Mouse (Mus musculus) forebrain, embryonic 14.5 days (tissue): ENCODE measurements at regions not wholly inside any gene's neighbourhood (a gene's known extent, or its start where the extent isn't known, plus 50 kb on each side); places are given as distances from the start of the nearest gene placed in this dataset.
"Not testable (repeated sequence)": the region's sequence is repeated elsewhere in the genome, so short reads cannot be mapped to it uniquely, and the experiment has no call there.

Experiments used
- ATAC-seq: fragments of 200-750 bp; cut with Nextera tagmentation; 2 replicates; pipeline ENCODE4 v1.8.0; 2017; ENCODE audit warnings: mild to moderate bottlenecking, moderate library complexity
- DNase-seq: peaks from one replicate; pipeline ENCODE4 v3.0.0-alpha.2; 2015; ENCODE audit warnings: low spot score
- H3K27ac ChIP-seq: fragments of 300-500 bp; sonication (generic); 2 replicates; pipeline ENCODE4 v1.5.1; 2014; ENCODE audit warnings: low read depth, mild to moderate bottlenecking, control low read depth, low read length, moderate library complexity
- H3K27me3 ChIP-seq: fragments of 300-500 bp; sonication (generic); replicated peaks from 2 replicates; pipeline ENCODE4 v1.6.1; 2014; ENCODE audit warnings: low read length, control low read depth, mixed read lengths; ENCODE audit not compliant: control insufficient read depth, insufficient read depth
- H3K36me3 ChIP-seq: fragments of 300-500 bp; sonication (generic); 2 replicates; pipeline ENCODE4 v1.6.1; 2014; ENCODE audit warnings: low read length, control low read depth; ENCODE audit not compliant: control insufficient read depth, insufficient read depth
- H3K4me1 ChIP-seq: fragments of 300-500 bp; sonication (generic); 2 replicates; pipeline ENCODE4 v1.6.1; 2014; ENCODE audit warnings: antibody characterized with exemption, low read length, control low read depth; ENCODE audit not compliant: control insufficient read depth, insufficient read depth
- H3K4me2 ChIP-seq: fragments of 300-500 bp; sonication (generic); 2 replicates; pipeline ENCODE4 v1.6.1; 2014; ENCODE audit warnings: mild to moderate bottlenecking, control low read depth, low read length
- H3K4me3 ChIP-seq: fragments of 300-500 bp; sonication (generic); 2 replicates; pipeline ENCODE4 v1.5.1; 2014; ENCODE audit warnings: low read depth, low read length, control low read depth
- H3K9ac ChIP-seq: fragments of 300-500 bp; sonication (generic); 2 replicates; pipeline ENCODE4 v1.6.1; 2014; ENCODE audit warnings: mild to moderate bottlenecking, low read length, control low read depth, moderate library complexity
- H3K9me3 ChIP-seq: fragments of 300-500 bp; sonication (generic); replicated peaks from 2 replicates; pipeline ENCODE4 v1.6.1; 2016; ENCODE audit warnings: low read length, control low read depth, mixed read lengths; ENCODE audit not compliant: control insufficient read depth
- WGBS: fragments of 180-500 bp; shearing (Covaris S2); extraction: QIAGEN DNeasy Blood & Tissue Kit; methylation state at CpG from one replicate; pipeline ENCODE4 v1.1.7; 2014; 5-methylcytosine and 5-hydroxymethylcytosine counted together

DNA sequence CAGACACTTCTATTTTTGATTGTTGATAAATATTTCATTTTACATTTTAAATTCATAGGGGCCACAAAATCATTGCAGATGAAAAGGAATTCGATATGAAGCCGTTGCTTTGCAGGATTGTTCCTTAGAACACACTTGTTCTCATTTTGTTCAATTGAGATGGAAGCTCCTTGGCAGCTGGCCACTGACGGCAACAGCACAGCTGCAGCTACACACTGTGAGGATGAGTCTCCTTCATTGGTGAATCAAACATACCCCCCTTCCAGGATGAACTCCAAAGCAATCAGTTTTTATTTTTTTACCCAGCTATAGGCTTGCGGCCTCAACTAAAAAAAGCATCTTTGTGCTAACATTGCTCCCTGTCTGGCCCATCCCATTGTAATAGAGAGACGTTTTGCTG is 475.1 kb downstream of the Tbl1xr1 start:
- 75% methylated on average over 5 of the region's 5 CpGs for WGBS

DNA sequence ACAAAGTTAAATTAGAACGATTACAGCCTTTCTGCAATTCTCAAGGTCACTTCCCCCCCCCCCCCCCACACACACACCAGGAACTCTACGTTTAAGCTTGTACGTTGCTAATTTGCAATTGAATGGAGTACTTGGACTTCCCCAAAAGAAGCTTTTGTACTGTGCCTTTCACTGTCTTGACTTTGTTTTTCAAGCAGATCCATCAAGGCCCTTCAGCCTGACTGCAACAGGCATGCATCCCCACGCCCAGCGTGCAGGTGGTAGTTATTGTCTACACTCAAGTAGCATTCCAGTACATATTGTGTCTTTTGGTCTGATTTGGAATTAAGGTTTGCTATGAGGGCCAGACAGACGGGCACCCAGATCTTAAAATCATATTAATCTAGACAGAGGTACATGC is 483.1 kb downstream of the Tbl1xr1 start:
- H3K9me3 ChIP-seq = no peaks in the 10 kb centered on the region
- no peaks in the 10 kb centered on the region for H3K36me3 ChIP-seq
- DNase-seq (no peak), ATAC-seq (no peak)
- no peak overlapping the region for H3K4me3 ChIP-seq
- H3K27me3 ChIP-seq = no peaks in the 10 kb centered on the region
- no peak overlapping the region for H3K27ac ChIP-seq
- H3K9ac ChIP-seq = no peak overlapping the region
- 59% methylated on average over 6 of the region's 6 CpGs for WGBS
- H3K4me2 ChIP-seq = no peak overlapping the region
- H3K4me1 ChIP-seq = no peaks in the 10 kb centered on the region

More for the DNA sequence above, 475.1 kb downstream of the Tbl1xr1 start:
- H3K4me3 ChIP-seq = no peak overlapping the region
- DNase-seq (peak; percentile 64), ATAC-seq (peak; percentile 54; the same call in 1 of the 2 replicates)
- no peak overlapping the region for H3K27ac ChIP-seq
- no peak overlapping the region for H3K4me2 ChIP-seq
- H3K9ac ChIP-seq = no peak overlapping the region
- H3K9me3 ChIP-seq = no peaks in the 10 kb centered on the region
- H3K36me3 ChIP-seq = no peaks in the 10 kb centered on the region
- no peaks in the 10 kb centered on the region for H3K4me1 ChIP-seq
- H3K27me3 ChIP-seq = no peaks in the 10 kb centered on the region

DNA sequence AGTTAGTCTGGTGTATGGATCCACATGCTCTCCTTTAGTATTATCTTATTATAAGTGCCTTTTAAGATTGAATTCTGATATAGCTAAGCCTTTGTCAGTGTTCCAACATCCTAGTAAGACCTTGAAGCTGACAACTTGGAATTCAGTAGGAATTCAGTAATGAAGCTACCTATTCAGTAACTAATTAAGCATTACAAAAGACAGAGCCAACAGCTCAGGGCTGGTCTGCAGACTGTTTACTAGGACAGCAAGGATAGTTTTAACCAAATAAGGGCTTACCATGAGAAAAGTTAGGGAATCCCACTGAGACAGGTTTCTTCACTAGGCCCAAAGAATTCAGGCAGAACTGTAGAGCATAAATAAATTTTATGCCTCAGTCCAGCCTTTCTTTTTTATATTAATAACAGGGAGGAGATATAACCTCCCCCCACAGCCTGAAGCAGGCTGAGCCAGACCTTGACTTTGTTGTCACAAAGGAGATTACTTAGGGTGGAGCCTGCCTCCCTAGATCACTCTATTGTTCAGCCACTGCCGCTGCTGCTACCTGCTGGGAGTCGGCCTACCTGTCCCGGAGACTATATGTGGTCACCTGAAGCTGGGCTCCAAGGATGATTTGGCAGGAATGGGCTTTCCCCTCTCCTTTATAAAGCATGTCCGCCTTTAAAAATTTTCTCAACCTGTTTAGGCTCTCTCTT is 484.2 kb downstream of the Tbl1xr1 start:
- not testable (repeated sequence) for DNase-seq, H3K4me2 ChIP-seq, H3K36me3 ChIP-seq, H3K4me3 ChIP-seq, H3K9ac ChIP-seq, H3K27me3 ChIP-seq, H3K9me3 ChIP-seq, H3K4me1 ChIP-seq, ATAC-seq, H3K27ac ChIP-seq
- WGBS = 91% methylated on average over 4 of the region's 4 CpGs
